Mouse (Mus musculus): ENCODE results near the gene Sez6l.

GRCm38 (mm10) chr5:112418023-112418422 is 159.0 kb downstream of the Sez6l start:
- TF ChIP-seq CTCF (IDR thresholded peaks at IDR 0.05; ENCODE audit: extremely low read depth, insufficient read depth, insufficient read length, insufficient replicate concordance) (no peak), POLR2A (IDR thresholded peaks at IDR 0.05; ENCODE audit: low read depth, low read length) (no peak)
